Mouse (Mus musculus): ENCODE measurements at regions not wholly inside any gene's neighbourhood (a gene's known extent, or its start where the extent isn't known, plus 50 kb on each side); places are given as distances from the start of the nearest gene placed in this dataset.

DNA sequence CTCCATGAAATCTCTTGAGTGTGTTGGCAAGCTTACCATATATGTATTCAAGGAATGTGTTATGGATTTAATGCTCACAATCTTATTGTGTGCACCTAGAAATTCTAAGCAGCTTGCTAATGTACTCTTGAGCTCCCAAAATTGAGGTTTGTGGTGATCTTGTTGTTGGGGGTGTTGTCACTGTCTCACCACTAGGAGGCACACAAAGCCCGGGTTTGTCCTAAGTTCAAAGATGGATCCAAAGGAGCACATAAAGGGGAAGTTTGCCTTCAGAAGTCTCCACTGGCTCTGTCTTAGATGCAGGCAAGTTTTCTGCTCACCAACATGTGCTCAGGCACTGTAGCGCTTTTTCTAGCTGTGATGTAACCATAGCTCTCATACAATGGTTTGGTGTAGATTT is 151.8 kb downstream of the Mrgpra4 start:
- DNase-seq, result no peak

GRCm38 (mm10) chr7:47781373-47781772 is 180.2 kb upstream of the Mrgpra3 start:
- peak; percentile 0 for DNase-seq

GRCm38 (mm10) chr7:47747528-47747927 is 146.4 kb upstream of the Mrgpra3 start:
- no peak for DNase-seq

DNA sequence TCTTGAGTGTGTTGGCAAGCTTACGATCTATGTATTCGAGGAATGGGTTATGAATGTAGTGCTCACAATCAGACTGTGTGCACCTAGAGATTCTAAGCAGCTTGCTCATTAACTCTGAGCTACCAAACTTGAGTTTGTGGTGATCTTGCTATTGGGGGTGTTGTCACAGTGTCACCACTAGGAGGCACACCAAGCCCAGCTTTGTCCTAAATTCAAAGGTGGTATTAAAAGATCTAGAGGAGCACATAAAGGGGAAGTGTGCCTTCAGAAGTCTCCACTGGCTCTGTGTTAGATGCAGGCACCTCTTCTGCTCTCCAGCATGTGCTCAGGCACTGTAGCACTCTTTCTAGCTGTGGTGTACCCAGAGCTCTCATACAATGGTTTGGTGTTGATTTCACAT is 138.9 kb upstream of the Mrgpra3 start:
- peak; percentile 3 for DNase-seq

GRCm38 (mm10) chr7:47691121-47691520 is 89.9 kb upstream of the Mrgpra3 start:
- no peak for DNase-seq

GRCm38 (mm10) chr7:47676999-47677398 is 75.8 kb upstream of the Mrgpra3 start:
- DNase-seq, result no peak

All from thymus, postnatal 25 days (tissue).